In genomic region chr15:62513462-62513861, GRCm38 (mm10) we compare ENCODE assay signal across 20 mouse cellular contexts.
DNase-seq lines count a peak whose midpoint lies in the region; ATAC-seq and TF ChIP-seq lines count a peak whose summit lies in the region.
"Had no signal": no experiment of that assay in that cellular context is flagged by ENCODE, and none has a peak within 500 bp of the region (broad histone marks: within the 10 kb centered on the region; RNA-seq: fewer than 3 reads in every experiment).

No protein-coding gene starts in this region.

- no peak for TF ChIP-seq POLR2A in lung, adult 2 months (IDR thresholded peaks at IDR 0.05; ENCODE audit: borderline replicate concordance, extremely low read depth, low read depth, low read length)

- WGBS in heart, embryonic 14.5 days: 24% methylated on average over 1 of the region's 1 CpGs
- 68% methylated on average over 1 of the region's 1 CpGs for WGBS in lung, adult 2 months

- DNase-seq in heart, adult 18-20 months: peak; percentile 34 to 50
- DNase-seq in heart, postnatal 25 days (ENCODE audit: low spot score): no peak
- DNase-seq in NIH3T3 (ENCODE audit: low read depth): peak; percentile 30
- peak; percentile 58 to 61 for DNase-seq in heart, postnatal 10 days
- no peak for DNase-seq in kidney, postnatal 4 days
- DNase-seq in embryo, embryonic 11 days: no peak
- no peak for DNase-seq in lung, adult 2 months
- DNase-seq: adrenal gland, adult 8-10 months; adrenal gland, postnatal 36 days; cerebellum, adult 2 months; cerebellum, postnatal 10 days; gastrocnemius, postnatal 10 days; kidney, adult 8-10 months had no signal

- no peaks in the 10 kb centered on the region for H3K9me3 ChIP-seq in heart, embryonic 14.5 days (ENCODE audit: control insufficient read depth, low read length)
- H3K9me3 ChIP-seq: embryonic facial prominence, embryonic 12.5 days; hindbrain, embryonic 12.5 days had no signal

- no peak overlapping the region for H3K4me2 ChIP-seq in heart, embryonic 14.5 days (ENCODE audit: low read length)
- H3K4me2 ChIP-seq: embryonic facial prominence, embryonic 12.5 days; hindbrain, embryonic 12.5 days had no signal

- no peaks in the 10 kb centered on the region for H3K27me3 ChIP-seq in heart, embryonic 14.5 days (ENCODE audit: control insufficient read depth, insufficient read depth, low read length)
- H3K27me3 ChIP-seq: embryonic facial prominence, embryonic 12.5 days; hindbrain, embryonic 12.5 days had no signal

- no peak overlapping the region; a peak in 1 of 4 replicates for H3K27ac ChIP-seq in heart, embryonic 14.5 days (replicated peaks in 1 of 2; ENCODE audit: control insufficient read depth in 1 of 2, insufficient read depth in 1 of 2, low read depth in 2 of 2, low read length in 2 of 2)
- H3K27ac ChIP-seq: embryonic facial prominence, embryonic 12.5 days; hindbrain, embryonic 12.5 days had no signal

- ATAC-seq in heart, embryonic 14.5 days (ENCODE audit: insufficient number of reproducible peaks, insufficient read depth, low FRiP score, low read depth): peak; percentile 82
- ATAC-seq: forebrain, embryonic 16.5 days; hindbrain, embryonic 16.5 days; inflammation-experienced regulatory T-cells, adult 6 months; intestine, postnatal 0 days had no signal

- H3K9ac ChIP-seq in heart, embryonic 14.5 days (ENCODE audit: low read length): no peak overlapping the region
- H3K9ac ChIP-seq: embryonic facial prominence, embryonic 12.5 days; hindbrain, embryonic 12.5 days had no signal

- H3K36me3 ChIP-seq in heart, embryonic 14.5 days (ENCODE audit: control insufficient read depth, insufficient read depth, low read length): no peaks in the 10 kb centered on the region
- H3K36me3 ChIP-seq: embryonic facial prominence, embryonic 12.5 days; hindbrain, embryonic 12.5 days had no signal

- intact Hi-C loops in heart, postnatal 25 days (cut with DNase I): no loop called here
- intact Hi-C loops in heart, postnatal 10 days (cut with DNase I): no loop called here

- no peak overlapping the region for H3K4me3 ChIP-seq in heart, embryonic 14.5 days (ENCODE audit: control insufficient read depth in 1 of 2, insufficient read depth in 1 of 2, low read depth in 1 of 2, low read length in 2 of 2)
- no peak overlapping the region for H3K4me3 ChIP-seq in lung, adult 2 months (replicated peaks; ENCODE audit: extremely low read depth, low read depth, low read length)
- H3K4me3 ChIP-seq: embryonic facial prominence, embryonic 12.5 days; hindbrain, embryonic 12.5 days had no signal

- peaks cover 0 to 12% of the 10 kb centered on the region in 2 experiments; a peak in 1 of 4 replicates for H3K4me1 ChIP-seq in heart, embryonic 14.5 days (ENCODE audit: control insufficient read depth in 2 of 2, insufficient read depth in 2 of 2, low read length in 2 of 2)
- no peaks in the 10 kb centered on the region for H3K4me1 ChIP-seq in lung, adult 2 months (ENCODE audit: control insufficient read depth, insufficient read depth, low read length)
- H3K4me1 ChIP-seq: embryonic facial prominence, embryonic 12.5 days; hindbrain, embryonic 12.5 days had no signal

- TF ChIP-seq CTCF in lung, adult 2 months (IDR thresholded peaks at IDR 0.05; ENCODE audit: insufficient read depth, low read length): no peak

Comparison
In these comparisons a context has a peak if more than half of its experiments do, and no peak if none do; other contexts are left out.
1. DNase-seq: peak in heart, adult 18-20 months (2 of 2), NIH3T3 (single experiment) and heart, postnatal 10 days (2 of 2); none in heart, postnatal 25 days (single experiment), kidney, postnatal 4 days (0 of 2), embryo, embryonic 11 days (single experiment) and lung, adult 2 months (single experiment).